Mouse (Mus musculus): ENCODE measurements around the gene Ppm1d. TPM values are rescaled to one million over a fixed set of nuclear protein-coding genes. Genes with fewer than 3 reads are reported as not detected.

Ppm1d gene
- polyA plus RNA-seq, 1 experiment from 2014 or later = 17.8 TPM

- DNase-seq (ENCODE audit: low spot score) = no peak
Measured at GRCm38 (mm10) chr11:85329167-85329894, 18.3 kb downstream of the Ppm1d start.

- peak; percentile 43 for DNase-seq (ENCODE audit: low spot score)
Measured at GRCm38 (mm10) chr11:85334778-85335177, 23.7 kb downstream of the Ppm1d start.

GRCm38 (mm10) chr11:85339173-85339831, 28.3 kb downstream of the Ppm1d start:
- no peak for DNase-seq (ENCODE audit: low spot score)

- DNase-seq (ENCODE audit: low spot score) = no peak
Measured at GRCm38 (mm10) chr11:85340070-85340616, 29.1 kb downstream of the Ppm1d start.

GRCm38 (mm10) chr11:85352539-85353380, 41.7 kb downstream of the Ppm1d start, which contains the start of gene Bcas3:
Bcas3 (plus strand) TSS chr11:85353167.
- DNase-seq (ENCODE audit: low spot score) = peak; percentile 98

- no peak for DNase-seq (ENCODE audit: low spot score)
Measured at GRCm38 (mm10) chr11:85353819-85354218, 42.8 kb downstream of the Ppm1d start.

- no peak for DNase-seq (ENCODE audit: low spot score)
Measured at GRCm38 (mm10) chr11:85359641-85360040, 48.6 kb downstream of the Ppm1d start.

- DNase-seq (ENCODE audit: low spot score) = no peak
Measured at GRCm38 (mm10) chr11:85361621-85362020, 50.6 kb downstream of the Ppm1d start.

- DNase-seq (ENCODE audit: low spot score) = no peak
Measured at GRCm38 (mm10) chr11:85366168-85366567, 55.1 kb downstream of the Ppm1d start.

GRCm38 (mm10) chr11:85367823-85368222, 56.8 kb downstream of the Ppm1d start:
- DNase-seq (ENCODE audit: low spot score) = no peak

GRCm38 (mm10) chr11:85379091-85379490, 68.0 kb downstream of the Ppm1d start:
- DNase-seq (ENCODE audit: low spot score) = no peak

GRCm38 (mm10) chr11:85380046-85380445, 69.0 kb downstream of the Ppm1d start:
- no peak for DNase-seq (ENCODE audit: low spot score)

- peak; percentile 74 for DNase-seq (ENCODE audit: low spot score)
Measured at GRCm38 (mm10) chr11:85382055-85382454, 71.0 kb downstream of the Ppm1d start.

- no peak for DNase-seq (ENCODE audit: low spot score)
Measured at GRCm38 (mm10) chr11:85383975-85384821, 73.2 kb downstream of the Ppm1d start.

GRCm38 (mm10) chr11:85392179-85392863, 81.3 kb downstream of the Ppm1d start:
- no peak for DNase-seq (ENCODE audit: low spot score)

GRCm38 (mm10) chr11:85392864-85393220, 81.8 kb downstream of the Ppm1d start:
- no peak for DNase-seq (ENCODE audit: low spot score)

GRCm38 (mm10) chr11:85393990-85394389, 82.9 kb downstream of the Ppm1d start:
- DNase-seq (ENCODE audit: low spot score) = no peak

- DNase-seq (ENCODE audit: low spot score) = no peak
Measured at GRCm38 (mm10) chr11:85395361-85395760, 84.3 kb downstream of the Ppm1d start.

Data from thymus, postnatal 0 days (tissue).